Mouse (Mus musculus) myocyte (in vitro differentiated cells): Measurements from ENCODE around the gene Setd1b. TPM values are rescaled to one million over a fixed set of nuclear protein-coding genes. Genes with fewer than 3 reads are reported as not detected.

Source experiments
- H3K27me3 ChIP-seq: one replicate; pipeline ENCODE4 v1.6.1; 2011; ENCODE audit not compliant: control insufficient read depth, insufficient read depth, insufficient read length
- H3K36me3 ChIP-seq: one replicate; pipeline ENCODE4 v1.6.1; 2011; ENCODE audit not compliant: control insufficient read depth, insufficient read depth
- H3K4me2 ChIP-seq: one replicate; pipeline ENCODE4 v1.6.1; 2011; ENCODE audit warnings: low read depth, control low read depth
- H3K4me3 ChIP-seq: one replicate; pipeline ENCODE4 v1.5.1; 2011; ENCODE audit warnings: mild to moderate bottlenecking, control low read depth, moderate library complexity
- H3K79me2 ChIP-seq: one replicate; pipeline ENCODE4 v1.6.1; 2011; ENCODE audit not compliant: control insufficient read depth, insufficient read depth
- H3ac ChIP-seq: one replicate; pipeline ENCODE4 v1.6.1; 2011; ENCODE audit not compliant: control insufficient read depth, insufficient read length
- CEBPB ChIP-seq: IDR thresholded peaks from 2 replicates; pipeline ENCODE4 v1.6.1; 2011; ENCODE audit warnings: mild to moderate bottlenecking, moderate library complexity; ENCODE audit not compliant: poor library complexity, insufficient read depth, severe bottlenecking
- MAX ChIP-seq: IDR thresholded peaks from one replicate; pipeline ENCODE4 v1.6.1; 2011; ENCODE audit warnings: low read depth, mild to moderate bottlenecking, control low read depth
- MYOD1 ChIP-seq, 3 experiments: IDR thresholded peaks; one replicate each; pipeline ENCODE4 v1.6.1; 2011; ENCODE audit warnings: control low read depth in 2 of 3, low read depth in 2 of 3, mild to moderate bottlenecking in 2 of 3, moderate library complexity in 1 of 3; ENCODE audit not compliant: insufficient read length in 2 of 3, control insufficient read depth in 1 of 3
- MYOG ChIP-seq, 3 experiments: IDR thresholded peaks; one replicate each; pipeline ENCODE4 v1.6.1; 2011; ENCODE audit warnings: control low read depth in 2 of 3, low read depth in 2 of 3, mild to moderate bottlenecking in 2 of 3; ENCODE audit not compliant: insufficient read length in 2 of 3, control insufficient read depth in 1 of 3, insufficient read depth in 1 of 3
- POLR2A ChIP-seq: IDR thresholded peaks from one replicate; pipeline ENCODE4 v1.6.1; 2011; ENCODE audit warnings: low read depth, mild to moderate bottlenecking, control low read depth, moderate library complexity; ENCODE audit not compliant: insufficient read length
- POLR2AphosphoS2 ChIP-seq: IDR thresholded peaks from one replicate; pipeline ENCODE4 v1.6.1; 2011; ENCODE audit warnings: low read depth, control low read depth; ENCODE audit not compliant: insufficient read length
- REST ChIP-seq: IDR thresholded peaks from one replicate; pipeline ENCODE4 v1.6.1; 2011; ENCODE audit warnings: mild to moderate bottlenecking, control low read depth, moderate library complexity; ENCODE audit not compliant: insufficient read depth, insufficient read length
- SRF ChIP-seq: IDR thresholded peaks from one replicate; pipeline ENCODE4 v1.6.1; 2011; ENCODE audit warnings: low read depth; ENCODE audit not compliant: control insufficient read depth, insufficient read length
- TCF12 ChIP-seq: IDR thresholded peaks from one replicate; pipeline ENCODE4 v1.6.1; 2011; ENCODE audit warnings: mild to moderate bottlenecking, control low read depth; ENCODE audit not compliant: poor library complexity, insufficient read depth, severe bottlenecking
- TCF3 ChIP-seq: IDR thresholded peaks from one replicate; pipeline ENCODE4 v1.6.1; 2011; ENCODE audit warnings: low read depth, control low read depth; ENCODE audit not compliant: insufficient read length
- USF1 ChIP-seq: IDR thresholded peaks from one replicate; pipeline ENCODE4 v1.6.1; 2011; ENCODE audit warnings: low read depth, mild to moderate bottlenecking, control low read depth, moderate library complexity
- polyA plus RNA-seq: library from polyadenylated mRNA; unstranded; fragments of >200 nt; fragmentation: generic; extraction: Trizol; gene quantifications from one replicate; pipeline ENCODE4 v1.2.1, GENCODE M21; 2012; ENCODE audit warnings: missing spikeins

The Setd1b gene
- polyA plus RNA-seq, 1 experiment: 5.4 TPM

DNA sequence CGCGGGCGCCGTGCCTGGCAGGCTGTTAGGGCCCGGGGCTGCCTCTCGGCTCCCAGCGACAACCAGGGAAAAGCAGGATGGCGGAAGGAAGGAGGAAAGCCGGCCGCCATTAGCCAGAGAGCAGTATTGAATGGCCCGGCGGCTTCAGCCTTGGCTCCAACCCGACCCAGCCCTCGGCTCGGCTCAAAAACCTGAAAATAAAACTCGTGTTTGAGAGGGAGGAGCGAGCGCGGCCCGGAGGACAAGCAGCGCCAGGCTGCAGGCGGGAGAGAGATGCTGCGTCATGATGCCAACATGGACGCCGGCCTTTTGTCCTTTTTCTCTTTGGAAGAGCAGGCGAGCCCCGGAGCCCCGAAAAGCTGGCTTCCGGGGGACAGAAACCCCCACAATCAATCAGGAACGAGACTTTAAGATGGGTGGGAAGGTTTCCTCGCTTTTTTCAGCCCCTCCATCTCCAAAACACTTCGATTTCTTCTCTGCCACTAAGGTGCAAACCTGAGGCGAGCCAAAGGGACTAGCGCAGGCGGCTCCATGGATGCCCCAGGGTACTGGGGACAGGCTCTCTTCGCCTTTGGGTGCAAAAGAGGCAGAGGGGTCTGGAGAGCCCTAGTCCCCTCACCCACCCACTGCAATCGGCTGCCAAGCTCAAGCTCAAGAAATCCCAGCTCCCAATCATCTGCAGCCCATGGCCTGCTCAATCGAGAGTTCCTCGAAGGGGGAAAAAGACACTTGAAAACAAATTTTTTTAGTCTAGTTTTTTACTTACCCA is 2.9 kb upstream of the Setd1b start:
- Histone ChIP-seq H3K27me3 (no peaks in the 10 kb centered on the region), H3K4me3 (peak overlapping the region; percentile 75), H3K4me2 (peak overlapping the region; percentile 88), H3K79me2 (peaks cover 22% of the 10 kb centered on the region), H3K36me3 (no peaks in the 10 kb centered on the region), H3ac (peak overlapping the region; percentile 99)
- TF ChIP-seq MAX: no peak
- TF ChIP-seq REST: peak; percentile 20
- TF ChIP-seq POLR2A: peak; percentile 75
- TF ChIP-seq POLR2AphosphoS2: peak; percentile 85

DNA sequence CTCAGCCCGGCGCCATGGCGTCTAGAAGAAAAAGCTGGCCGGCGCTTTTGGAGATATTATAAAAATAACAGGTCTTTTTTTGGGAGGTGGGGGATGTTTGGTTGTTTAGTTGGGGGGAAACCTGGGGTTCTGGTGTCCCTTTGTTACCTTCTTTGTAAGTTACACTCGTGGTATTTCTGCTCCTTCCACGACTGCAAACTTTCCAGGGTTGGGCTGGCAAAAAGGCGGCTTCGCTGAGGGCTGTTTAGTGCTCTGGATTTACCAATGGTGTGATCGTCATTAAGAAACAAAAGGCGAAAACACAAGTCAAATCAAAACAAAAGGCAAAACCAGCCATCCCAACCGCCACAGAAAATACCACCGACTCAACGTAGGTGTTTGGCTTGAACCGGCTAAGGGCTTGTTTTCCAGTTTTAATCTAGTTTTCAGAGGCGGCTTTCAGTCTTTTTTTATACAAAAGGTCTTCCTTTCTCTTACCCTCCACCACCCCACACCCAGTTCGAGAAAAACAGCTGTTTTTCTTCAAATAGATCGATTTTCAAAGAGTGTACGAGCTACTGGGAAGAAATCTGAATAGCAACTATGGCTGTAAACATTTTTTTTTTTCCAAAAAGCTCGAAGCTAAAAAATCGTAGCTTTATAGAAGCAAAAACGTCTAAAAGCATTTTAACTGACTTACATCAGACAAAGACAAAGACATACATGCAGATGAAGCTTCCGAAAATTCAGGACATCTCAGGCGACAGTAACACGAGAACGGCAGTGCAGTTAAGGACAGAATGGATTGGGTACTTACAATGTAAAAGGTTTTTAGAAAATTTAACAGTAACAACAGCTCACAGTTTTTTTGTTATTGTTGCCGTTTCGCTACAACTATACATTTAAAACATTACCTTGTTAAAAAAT is 2.0 kb upstream of the Setd1b start:
- peak overlapping the region; percentile 99 for H3ac ChIP-seq

DNA sequence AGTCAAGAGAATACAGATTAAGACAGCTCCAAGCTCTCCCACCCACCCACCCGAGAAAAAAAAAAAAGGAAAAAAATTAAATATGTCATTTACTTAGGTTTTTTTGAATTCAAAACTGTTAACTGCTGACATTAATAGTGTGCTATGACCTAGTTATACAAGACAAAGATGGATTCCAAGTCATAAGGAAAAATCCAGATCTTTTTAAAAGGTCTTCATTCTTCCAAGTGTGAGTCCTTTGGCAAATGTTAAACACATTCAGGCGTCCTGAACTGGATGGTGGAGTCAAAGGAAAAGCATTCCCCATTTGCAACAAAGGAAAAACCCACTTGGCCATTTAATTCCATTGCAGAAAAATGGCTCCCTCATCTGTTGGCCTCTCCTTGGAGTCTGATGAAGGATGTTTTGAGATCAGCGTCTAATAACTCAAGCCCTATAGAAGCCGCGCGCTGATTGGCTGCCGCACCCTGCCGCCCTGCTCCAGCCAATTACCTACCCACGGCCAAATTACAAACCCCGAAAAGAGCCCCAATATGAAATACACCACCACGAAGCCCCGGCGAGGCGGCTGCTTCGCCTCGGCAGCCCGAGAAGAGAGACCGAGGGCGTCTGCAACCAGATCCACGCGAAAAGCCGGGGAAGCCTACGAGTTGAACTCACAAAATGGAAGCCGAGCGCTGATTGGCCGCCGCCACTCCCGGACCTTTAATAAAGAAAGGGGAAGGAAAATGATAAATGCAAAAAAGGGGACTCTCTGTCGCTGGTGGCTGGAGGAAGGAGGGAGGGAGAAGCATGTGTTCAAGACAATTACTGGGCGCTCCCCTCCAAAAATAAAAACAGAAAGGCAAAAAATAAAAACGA is 1.1 kb upstream of the Setd1b start:
- Histone ChIP-seq H3K4me2 (peak overlapping the region; percentile 97), H3K4me3 (peak overlapping the region; percentile 75), H3K36me3 (peaks cover 3% of the 10 kb centered on the region), H3ac (peak overlapping the region; percentile 98), H3K27me3 (no peaks in the 10 kb centered on the region), H3K79me2 (peaks cover 35% of the 10 kb centered on the region)
- TF ChIP-seq POLR2AphosphoS2 (peak; percentile 63), TCF12 (no peak), POLR2A (peak; percentile 64), USF1 (no peak)

More for the DNA sequence above, 2.0 kb upstream of the Setd1b start:
- Histone ChIP-seq H3K4me2 (peak overlapping the region; percentile 88), H3K4me3 (peak overlapping the region; percentile 75), H3K36me3 (no peaks in the 10 kb centered on the region), H3K79me2 (peaks cover 31% of the 10 kb centered on the region), H3K27me3 (no peaks in the 10 kb centered on the region)
- TF ChIP-seq SRF (no peak), MYOD1 (IDR thresholded peaks at IDR 0.05; ENCODE audit: control insufficient read depth in 1 of 3, insufficient read length in 2 of 3, low read depth in 2 of 3) (no peak), POLR2A (peak; percentile 60), POLR2AphosphoS2 (peak; percentile 43)

DNA sequence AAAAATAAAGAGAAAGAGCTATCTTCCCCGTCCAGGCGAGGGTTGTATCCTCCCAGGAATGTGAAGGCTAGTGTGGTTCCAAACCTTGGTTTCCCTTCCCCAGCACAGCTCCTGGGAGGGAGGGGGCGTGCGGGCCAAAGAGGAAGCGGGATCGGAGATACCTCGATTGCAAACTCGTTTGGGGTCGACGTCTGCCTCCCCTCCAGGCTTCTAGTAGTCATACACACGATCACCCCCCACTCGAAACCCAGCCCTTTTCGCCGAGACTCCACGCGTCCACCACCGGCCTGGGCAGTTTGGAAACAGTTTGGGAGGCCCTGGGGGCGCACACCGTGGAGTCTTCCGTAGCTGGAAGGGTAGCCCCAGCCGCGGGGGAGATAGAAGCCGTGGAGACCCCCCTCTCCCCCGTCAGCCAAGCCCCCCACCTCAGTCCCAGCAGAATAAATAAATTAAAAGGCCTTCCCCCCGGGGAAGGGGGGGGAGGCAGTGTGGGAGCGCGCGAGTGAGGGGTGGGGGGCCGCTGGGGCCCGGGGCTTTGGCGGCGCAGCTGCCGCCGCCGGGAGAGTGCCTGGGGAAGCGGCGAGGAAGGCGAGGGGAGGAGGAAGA is 335 bp upstream of the Setd1b start:
- Histone ChIP-seq H3K4me3 (peak overlapping the region; percentile 75), H3K4me2 (peak overlapping the region; percentile 97), H3ac (peak overlapping the region; percentile 98), H3K79me2 (peaks cover 35% of the 10 kb centered on the region), H3K27me3 (no peaks in the 10 kb centered on the region), H3K36me3 (peaks cover 3% of the 10 kb centered on the region)
- no peak for TF ChIP-seq SRF
- TF ChIP-seq MYOD1 (IDR thresholded peaks at IDR 0.05; ENCODE audit: control insufficient read depth in 1 of 3, insufficient read length in 2 of 3, low read depth in 2 of 3): no peak
- TF ChIP-seq MYOG (IDR thresholded peaks at IDR 0.05; ENCODE audit: control insufficient read depth in 1 of 3, insufficient read depth in 1 of 3, insufficient read length in 2 of 3, low read depth in 2 of 3): no peak
- TF ChIP-seq REST: no peak
- TF ChIP-seq MAX: no peak
- TF ChIP-seq TCF12: no peak
- TF ChIP-seq USF1: no peak
- no peak for TF ChIP-seq TCF3
- peak; percentile 69 for TF ChIP-seq POLR2A
- TF ChIP-seq CEBPB: no peak
- peak; percentile 85 for TF ChIP-seq POLR2AphosphoS2
